Mouse (Mus musculus) olfactory bulb, adult 2 months (tissue): Measurements from ENCODE around the gene Fndc4.

Experiments used
- CTCF ChIP-seq: fragments of 200-500 bp; IDR thresholded peaks from 2 replicates; pipeline ENCODE4 v1.5.1; 2012; ENCODE audit warnings: low read depth, mild to moderate bottlenecking, low read length, moderate library complexity; ENCODE audit not compliant: insufficient read depth
- POLR2A ChIP-seq: fragments of 200-500 bp; IDR thresholded peaks from 2 replicates; pipeline ENCODE4 v1.6.1; 2012; ENCODE audit warnings: mild to moderate bottlenecking, low read depth, low read length, moderate library complexity; ENCODE audit not compliant: insufficient read depth

DNA sequence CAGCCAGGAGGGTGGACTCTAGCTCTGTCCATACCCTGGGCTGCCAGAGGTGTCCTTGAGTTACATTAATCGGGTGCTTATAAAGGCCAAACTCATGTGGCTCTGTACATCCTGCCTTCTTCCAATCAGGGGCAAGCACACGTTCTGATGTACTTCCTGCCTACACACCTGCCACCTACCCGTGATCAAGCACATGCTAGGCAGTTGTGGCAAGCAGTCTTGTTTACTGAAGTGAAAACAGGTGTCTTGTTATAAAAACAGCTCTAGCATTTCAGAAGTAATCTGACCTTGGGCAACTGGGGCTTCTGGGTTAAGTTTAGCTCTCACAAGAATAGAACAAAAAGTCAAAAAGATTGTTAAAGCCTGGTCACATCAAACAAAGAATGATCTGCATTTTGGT lies 28.2 kb upstream of the Fndc4 start:
- TF ChIP-seq CTCF (no peak), POLR2A (no peak)
